Mouse (Mus musculus): ENCODE measurements at regions not wholly inside any gene's neighbourhood (a gene's known extent, or its start where the extent isn't known, plus 50 kb on each side); places are given as distances from the start of the nearest gene placed in this dataset.
"Not testable (repeated sequence)": the region's sequence is repeated elsewhere in the genome, so short reads cannot be mapped to it uniquely, and the experiment has no call there.

DNA sequence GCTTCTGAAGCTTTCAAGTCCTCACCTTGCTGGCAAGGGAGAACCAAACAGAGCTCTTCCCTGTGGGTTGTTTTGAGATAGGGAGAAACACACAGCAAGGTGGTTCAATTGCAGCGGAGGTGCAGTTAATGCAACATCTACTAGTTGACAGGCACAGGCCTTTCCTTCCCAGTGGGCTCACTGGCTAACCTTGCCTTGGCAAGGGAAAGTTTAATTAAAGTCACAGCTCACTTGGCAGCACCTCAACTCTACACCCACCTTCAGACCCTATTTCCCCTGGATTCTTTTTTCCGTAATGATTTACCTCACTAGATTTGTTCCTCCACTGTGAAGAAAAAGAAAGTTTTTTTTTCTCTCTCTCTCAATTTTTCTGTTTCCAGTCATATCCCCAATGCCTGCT lies 314.5 kb downstream of the Tlr4 start:
- no peak for DNase-seq (ENCODE audit: low spot score)

DNA sequence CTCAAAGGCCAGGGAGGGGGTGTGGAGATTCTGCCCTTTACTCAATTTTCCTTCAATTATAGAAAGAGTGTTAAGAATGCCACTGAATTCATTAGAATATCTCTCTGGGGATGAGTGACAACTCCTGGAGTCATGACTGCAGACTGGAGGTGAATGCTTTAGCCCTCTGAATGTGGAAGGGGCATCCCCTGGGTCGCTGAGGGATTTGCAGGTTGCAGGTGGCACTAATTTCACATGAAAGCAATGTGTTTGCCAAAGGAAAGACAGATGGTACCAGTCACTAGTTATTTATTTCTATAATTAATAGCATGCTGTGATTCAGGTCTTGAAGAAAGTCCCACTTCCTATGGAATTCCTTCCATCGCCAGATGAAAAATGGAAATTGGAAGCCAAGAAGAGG lies 321.1 kb downstream of the Tlr4 start:
- DNase-seq (ENCODE audit: low spot score) = peak; percentile 17

GRCm38 (mm10) chr4:67162673-67163072 lies 335.3 kb downstream of the Tlr4 start:
- DNase-seq (ENCODE audit: low spot score) = no peak

- no peak for DNase-seq (ENCODE audit: low spot score)
Observed at GRCm38 (mm10) chr4:67167720-67168119, 340.3 kb downstream of the Tlr4 start.

DNA sequence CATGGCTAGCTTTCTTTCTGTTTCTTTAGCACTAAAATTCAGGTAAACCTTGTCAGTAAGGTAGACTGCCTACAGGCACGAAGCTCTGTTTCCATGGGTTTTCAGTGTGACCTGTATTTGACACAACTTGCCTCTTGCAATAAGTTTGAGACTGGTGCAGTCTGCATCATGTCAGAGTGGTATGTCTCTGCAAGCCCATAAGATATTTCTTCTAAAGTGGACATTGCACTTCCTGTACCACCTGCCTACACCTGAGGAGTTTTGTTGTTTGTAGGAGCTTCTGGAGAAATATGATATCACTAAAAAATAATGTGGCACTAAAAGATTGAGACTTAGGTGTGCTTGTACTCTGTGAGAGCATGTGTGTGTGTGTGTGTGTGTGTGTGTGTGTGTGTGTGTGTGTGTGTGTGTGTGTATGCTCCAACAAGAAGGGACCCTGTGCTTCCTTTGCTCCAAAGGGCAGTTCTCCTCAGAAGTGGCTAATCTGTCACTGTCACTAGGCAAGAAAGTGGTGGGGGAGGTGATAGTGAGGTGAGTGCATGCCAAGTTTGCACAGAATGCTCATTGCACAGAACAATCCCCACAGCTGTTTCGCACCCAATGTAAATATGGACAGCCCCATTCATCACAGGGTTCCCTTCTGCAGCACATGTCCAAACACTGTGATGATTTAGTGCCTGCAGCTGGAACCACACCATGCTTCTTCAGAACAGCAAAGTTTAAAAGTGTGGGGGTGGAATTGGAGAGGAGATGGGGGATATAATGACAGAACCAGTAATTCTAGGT lies 360.5 kb downstream of the Tlr4 start:
- DNase-seq (ENCODE audit: low spot score) = peak; percentile 59

DNA sequence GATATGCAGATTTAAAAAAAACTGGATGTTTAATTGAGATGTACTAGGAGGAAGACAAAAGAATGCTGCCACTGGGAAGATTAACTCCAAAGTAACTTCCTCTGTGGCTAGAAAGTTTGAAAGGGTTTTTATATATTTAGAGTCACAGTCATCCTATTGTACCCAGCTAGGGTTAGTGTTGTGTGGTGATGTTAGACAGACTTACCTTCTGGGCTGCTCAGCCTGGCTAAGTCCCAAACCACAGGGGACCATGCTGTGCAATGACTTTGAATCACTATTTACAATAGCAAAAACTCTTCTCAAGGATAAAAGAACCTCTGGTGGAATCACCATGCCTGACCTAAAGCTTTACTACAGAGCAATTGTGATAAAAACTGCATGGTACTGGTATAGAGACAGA lies 363.2 kb downstream of the Tlr4 start:
- DNase-seq (ENCODE audit: low spot score) = no peak

GRCm38 (mm10) chr4:67194425-67194824 lies 367.0 kb downstream of the Tlr4 start:
- DNase-seq (ENCODE audit: low spot score) = no peak

- DNase-seq (ENCODE audit: low spot score) = no peak
Observed at GRCm38 (mm10) chr4:67196907-67197306, 369.5 kb downstream of the Tlr4 start.

DNA sequence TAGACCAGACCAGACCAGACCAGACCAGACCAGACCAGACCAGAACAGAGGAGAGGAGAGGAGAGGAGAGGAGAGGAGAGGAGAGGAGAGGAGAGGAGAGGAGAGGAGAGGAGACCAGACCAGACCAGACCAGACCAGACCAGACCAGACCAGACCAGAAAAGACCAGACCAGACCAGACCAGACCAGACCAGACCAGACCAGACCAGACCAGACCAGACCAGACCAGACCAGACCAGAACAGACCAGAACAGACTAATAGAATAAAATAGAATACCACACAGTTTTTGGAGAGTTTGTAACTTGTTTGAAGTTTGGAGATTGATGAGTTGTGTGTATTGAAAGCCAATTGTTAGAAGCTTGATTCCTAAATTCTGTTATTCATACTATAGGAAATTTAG lies 381.0 kb downstream of the Tlr4 start:
- DNase-seq (ENCODE audit: low spot score) = not testable (repeated sequence)

- no peak for DNase-seq (ENCODE audit: low spot score)
Observed at GRCm38 (mm10) chr4:67213363-67213762, 386.0 kb downstream of the Tlr4 start.

DNA sequence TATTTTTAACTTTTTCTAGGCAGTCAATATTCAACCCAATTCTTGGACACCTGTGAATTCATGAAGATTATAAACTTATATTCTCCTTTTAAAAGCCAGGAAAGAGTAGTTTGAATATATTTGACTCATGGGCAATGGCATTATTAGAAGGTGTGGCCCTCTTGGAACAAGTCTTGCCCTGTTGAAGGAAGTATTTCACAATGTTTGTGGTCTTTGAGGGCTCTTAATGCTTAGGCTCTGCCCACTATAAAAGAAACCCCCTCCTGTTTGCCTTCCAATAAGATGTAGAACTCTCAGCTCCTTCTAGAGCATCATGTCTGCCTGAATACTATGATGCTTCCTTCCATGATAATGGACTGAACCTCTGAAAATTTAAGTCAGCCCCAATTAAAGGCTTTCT lies 397.1 kb downstream of the Tlr4 start:
- DNase-seq (ENCODE audit: low spot score) = no peak

GRCm38 (mm10) chr4:67229214-67229613 lies 401.8 kb downstream of the Tlr4 start:
- DNase-seq (ENCODE audit: low spot score) = no peak

DNA sequence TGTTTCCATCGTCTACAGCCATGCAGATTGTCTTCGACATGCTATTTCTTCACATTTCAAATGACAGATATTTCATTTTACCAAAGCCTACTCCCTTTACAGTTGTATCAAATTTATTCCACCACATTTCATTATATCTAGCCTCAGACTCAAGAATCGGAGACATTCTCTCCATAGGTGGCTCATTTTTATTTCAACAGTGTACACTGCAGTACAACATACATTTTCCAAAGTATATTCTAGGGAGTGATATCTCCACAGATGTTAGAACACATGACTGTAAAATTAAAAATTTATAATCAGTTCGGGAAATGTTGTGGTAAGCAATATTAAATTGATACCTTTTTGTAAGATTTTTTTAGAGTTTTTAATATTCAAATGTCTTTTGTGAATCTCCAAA lies 446.2 kb downstream of the Tlr4 start:
- no peak for DNase-seq (ENCODE audit: low spot score)

DNA sequence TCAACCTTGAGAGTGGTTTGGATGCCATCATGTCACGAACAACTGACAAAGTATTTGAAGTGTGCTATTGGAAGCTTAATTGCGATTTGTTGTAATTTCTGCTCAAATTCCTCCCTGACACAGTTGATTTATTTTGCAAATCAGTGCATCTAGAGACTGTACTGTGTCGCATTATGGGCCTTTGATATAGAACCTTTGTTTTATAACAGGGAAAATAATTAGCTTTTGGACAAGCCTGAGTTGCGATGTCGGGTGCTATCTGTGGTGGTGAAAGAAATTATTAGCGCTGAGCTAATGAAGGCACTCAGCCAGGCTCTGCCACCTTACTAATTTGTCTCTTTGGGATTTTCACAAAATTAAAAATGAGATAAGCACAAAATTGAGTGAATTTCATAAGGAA lies 473.6 kb downstream of the Tlr4 start:
- DNase-seq (ENCODE audit: low spot score) = no peak

- DNase-seq (ENCODE audit: low spot score) = no peak
Observed at GRCm38 (mm10) chr4:67301740-67302139, 474.4 kb downstream of the Tlr4 start.

GRCm38 (mm10) chr4:67320098-67320497 lies 492.7 kb downstream of the Tlr4 start:
- not testable (repeated sequence) for DNase-seq (ENCODE audit: low spot score)

All from embryo, embryonic 10.5 days (tissue).